Mouse (Mus musculus) small intestine, adult 2 months (tissue): ENCODE measurements around the gene Vps37c.

ENCODE experiments used
- CTCF ChIP-seq: fragments of 200-500 bp; IDR thresholded peaks from 2 replicates; pipeline ENCODE4 v1.5.1; 2012; ENCODE audit warnings: low read depth, mild to moderate bottlenecking, control low read depth, inconsistent platforms, low read length, moderate library complexity, mixed read lengths; ENCODE audit not compliant: insufficient replicate concordance, insufficient read length; ENCODE audit errors: extremely low read depth
- POLR2A ChIP-seq: fragments of 200-500 bp; IDR thresholded peaks from 2 replicates; pipeline ENCODE4 v1.6.1; 2012; ENCODE audit warnings: low read depth, mild to moderate bottlenecking, control low read depth, inconsistent platforms, low read length, moderate library complexity

DNA sequence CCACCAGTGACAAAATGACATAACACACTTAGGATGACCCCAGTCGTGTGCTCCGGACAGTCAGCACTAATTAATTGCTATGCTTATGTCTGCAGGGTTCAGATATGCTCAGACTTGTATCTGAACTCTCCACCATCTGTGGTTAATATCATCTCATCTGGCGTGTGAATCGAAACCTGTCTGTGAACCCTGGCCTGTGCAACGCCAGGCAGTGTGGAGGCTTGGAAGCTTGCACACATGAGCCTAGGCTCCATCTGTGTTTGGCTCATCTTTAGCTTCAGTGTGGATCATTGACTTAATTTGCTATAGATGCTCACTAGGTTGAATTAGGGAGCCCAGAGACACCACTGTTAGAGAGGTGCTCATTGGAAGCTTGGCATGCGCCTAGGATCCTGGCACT, 73.9 kb downstream of the Vps37c start:
- TF ChIP-seq CTCF (no peak), POLR2A (no peak)
